Mouse (Mus musculus) lung, adult 2 months (tissue): Measurements from ENCODE around the gene Cacna1s.

Source experiments
- CTCF ChIP-seq: fragments of 200-500 bp; IDR thresholded peaks from 2 replicates; pipeline ENCODE4 v1.5.1; 2011; ENCODE audit warnings: mild to moderate bottlenecking, low read length, control low read depth; ENCODE audit not compliant: insufficient read depth
- POLR2A ChIP-seq: fragments of 200-500 bp; IDR thresholded peaks from 2 replicates; pipeline ENCODE4 v1.6.1; 2011; ENCODE audit warnings: low read depth, mild to moderate bottlenecking, control low read depth, low read length, borderline replicate concordance; ENCODE audit errors: extremely low read depth

- TF ChIP-seq CTCF: no peak
- no peak for TF ChIP-seq POLR2A
These were observed 68.2 kb downstream of the Cacna1s start for GRCm38 (mm10) chr1:136120785-136121184.
